Mouse (Mus musculus) cortical plate, adult 2 months (tissue): ENCODE results near the gene Tango6.

Source experiments
- CTCF ChIP-seq: fragments of 200-500 bp; IDR thresholded peaks from 2 replicates; pipeline ENCODE4 v1.5.1; 2011; ENCODE audit warnings: mild to moderate bottlenecking, control low read depth, low read length; ENCODE audit not compliant: insufficient read depth; ENCODE audit errors: extremely low read depth
- POLR2A ChIP-seq: fragments of 200-500 bp; IDR thresholded peaks from 2 replicates; pipeline ENCODE4 v1.6.1; 2011; ENCODE audit warnings: mild to moderate bottlenecking, low read length, control low read depth; ENCODE audit not compliant: insufficient read depth; ENCODE audit errors: extremely low read depth

DNA sequence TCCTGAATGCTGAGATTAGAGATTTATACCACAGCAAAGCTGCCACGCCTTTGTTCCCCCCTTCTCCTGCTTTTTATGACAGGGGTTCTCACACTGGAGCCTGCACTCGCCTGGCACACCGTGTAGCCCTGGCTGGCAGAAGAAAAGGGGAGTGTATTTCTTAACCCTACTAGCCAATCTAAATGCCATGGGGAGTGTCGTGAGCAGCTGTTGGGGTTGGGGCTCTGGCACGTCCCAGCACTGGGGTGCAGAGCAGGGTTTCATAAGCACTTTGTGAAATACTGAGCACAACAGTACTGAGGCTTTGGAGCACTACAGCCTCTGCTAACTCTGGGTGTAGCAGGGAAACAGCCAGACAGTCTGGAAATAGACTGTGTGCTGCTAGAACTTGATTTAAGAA is 216.6 kb downstream of the Tango6 start:
- TF ChIP-seq CTCF = no peak
- TF ChIP-seq POLR2A = no peak
